Mouse (Mus musculus) limb, embryonic 12.5 days (tissue): ENCODE results near the gene Ccdc15. TPM values are rescaled to one million over a fixed set of nuclear protein-coding genes. Genes with fewer than 3 reads are reported as not detected.

Source experiments
- ATAC-seq: fragments of 200-750 bp; cut with Nextera tagmentation; 2 replicates; pipeline ENCODE4 v1.8.0; 2017; ENCODE audit warnings: low read depth, moderate TSS enrichment; ENCODE audit not compliant: insufficient number of reproducible peaks, insufficient read depth, low FRiP score, low TSS enrichment
- H3K27ac ChIP-seq: fragments of 300-500 bp; sonication (generic); 2 replicates; pipeline ENCODE4 v1.5.1; 2016; ENCODE audit warnings: mild to moderate bottlenecking, moderate library complexity
- H3K27me3 ChIP-seq: fragments of 300-500 bp; sonication (generic); 2 replicates; pipeline ENCODE4 v1.6.1; 2016; ENCODE audit warnings: mild to moderate bottlenecking, moderate library complexity
- H3K36me3 ChIP-seq: fragments of 300-500 bp; sonication (generic); 2 replicates; pipeline ENCODE4 v1.6.1; 2016; ENCODE audit warnings: mild to moderate bottlenecking, moderate library complexity
- H3K4me1 ChIP-seq: fragments of 300-500 bp; sonication (generic); replicated peaks from 2 replicates; pipeline ENCODE4 v1.6.1; 2016
- H3K4me2 ChIP-seq: fragments of 300-500 bp; sonication (generic); 2 replicates; pipeline ENCODE4 v1.6.1; 2016; ENCODE audit warnings: mild to moderate bottlenecking, moderate library complexity
- H3K4me3 ChIP-seq: fragments of 300-500 bp; sonication (generic); replicated peaks from 2 replicates; pipeline ENCODE4 v1.5.1; 2016; ENCODE audit warnings: mild to moderate bottlenecking
- H3K9ac ChIP-seq: fragments of 300-500 bp; sonication (generic); replicated peaks from 2 replicates; pipeline ENCODE4 v1.6.1; 2016; ENCODE audit warnings: mild to moderate bottlenecking, moderate library complexity
- H3K9me3 ChIP-seq: fragments of 300-500 bp; sonication (generic); 2 replicates; pipeline ENCODE4 v1.6.1; 2016; ENCODE audit warnings: mild to moderate bottlenecking, moderate library complexity
- WGBS: fragments of 180-500 bp; shearing (Covaris S2); methylation state at CpG from one replicate; pipeline ENCODE4 v1.1.7; 2016; 5-methylcytosine and 5-hydroxymethylcytosine counted together
- polyA plus RNA-seq: library from polyadenylated mRNA; unstranded; fragments of >200 nt; fragmentation: Nextera tagmentation; extraction: Ambion mirVana; gene quantifications from 2 replicates; pipeline ENCODE4 v1.2.1, GENCODE M21; 2016

The Ccdc15 gene
- polyA plus RNA-seq = 8.1 and 8.5 TPM in 2 replicates

DNA sequence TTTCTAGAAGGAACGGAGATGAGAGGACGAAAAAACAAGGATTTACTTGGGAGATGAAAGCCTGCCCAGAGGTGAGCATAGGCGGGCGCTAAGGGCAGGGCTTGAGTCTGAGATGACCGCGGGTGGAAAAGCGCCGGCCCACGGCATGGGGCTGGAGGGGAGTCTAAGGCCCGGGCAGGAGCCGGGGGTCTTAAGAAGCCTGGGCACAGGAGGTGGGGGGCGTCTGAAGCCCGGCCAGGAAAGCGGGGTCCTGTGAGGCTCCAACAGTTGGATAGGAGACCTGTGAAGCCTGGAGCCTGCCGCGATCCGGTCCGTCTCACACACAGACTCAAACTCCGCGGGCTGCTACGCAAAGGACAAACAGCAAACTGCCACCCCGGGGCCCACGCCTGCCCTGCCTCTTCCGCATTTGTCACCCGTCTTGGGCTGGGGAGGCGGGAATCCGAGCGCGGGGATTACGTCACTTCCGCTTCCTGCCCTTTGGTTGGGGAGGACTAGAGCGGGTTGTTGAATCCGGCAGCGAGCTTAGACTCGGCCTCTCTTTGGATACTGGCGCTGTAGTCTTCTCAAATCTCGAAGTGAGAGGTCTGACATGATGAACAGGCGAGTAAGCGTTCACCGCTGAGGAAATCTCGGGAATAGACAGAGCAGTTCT is at the start of gene Ccdc15:
TSS of gene Ccdc15 (minus strand) at position 445 of the 655 bp plus-strand sequence.
- Histone ChIP-seq H3K36me3 (no peaks in the 10 kb centered on the region), H3K27me3 (no peaks in the 10 kb centered on the region; the same call in 1 of the 2 replicates), H3K9ac (peak within 1 kb of the TSS; percentile 85), H3K4me1 (peaks cover 11% of the 10 kb centered on the region), H3K9me3 (no peaks in the 10 kb centered on the region), H3K27ac (peak within 1 kb of the TSS; percentile 91), H3K4me3 (peak within 1 kb of the TSS; percentile 73), H3K4me2 (peak within 1 kb of the TSS; percentile 85)
- WGBS = under 1% methylated on average over 41 of the region's 41 CpGs
- ATAC-seq = peak; percentile 98

DNA sequence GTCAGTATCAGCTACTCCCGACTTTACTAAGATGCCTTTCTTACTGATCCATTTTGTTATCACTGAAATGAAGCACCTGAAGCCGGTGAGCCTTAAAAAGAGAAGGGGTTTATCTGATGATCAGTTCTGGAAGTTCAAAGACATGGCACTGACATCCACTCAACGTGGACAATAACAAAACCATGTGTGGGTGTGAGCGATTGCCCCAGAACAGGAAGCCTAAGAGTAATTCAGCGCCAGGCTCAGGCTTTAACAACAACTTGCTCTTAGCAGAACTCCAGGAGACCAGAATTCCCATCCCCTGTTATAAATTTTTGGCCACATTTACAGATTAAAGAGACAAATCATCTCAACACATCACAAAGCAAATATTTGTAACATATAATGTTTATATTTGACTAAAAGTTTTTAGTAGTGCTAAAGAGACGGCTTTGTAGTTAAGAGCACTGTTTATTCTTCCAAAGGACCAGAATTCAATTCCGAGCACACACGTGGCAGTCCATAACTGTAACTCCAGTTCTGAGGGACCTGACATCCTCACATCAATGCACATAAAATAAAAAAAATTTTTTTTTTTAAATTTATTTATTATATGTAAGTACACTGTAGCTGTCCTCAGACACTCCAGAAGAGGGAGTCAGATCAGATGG is 45.4 kb upstream of the Ccdc15 start:
- ATAC-seq = no peak
- Histone ChIP-seq H3K4me1 (no peaks in the 10 kb centered on the region), H3K9me3 (no peaks in the 10 kb centered on the region), H3K36me3 (no peaks in the 10 kb centered on the region), H3K27ac (no peak overlapping the region), H3K27me3 (no peaks in the 10 kb centered on the region), H3K4me3 (no peak overlapping the region), H3K4me2 (no peak overlapping the region), H3K9ac (no peak overlapping the region)
- WGBS = 69% methylated on average over 8 of the region's 8 CpGs

- no peaks in the 10 kb centered on the region for H3K36me3 ChIP-seq
- H3K4me2 ChIP-seq = no peak overlapping the region
- H3K4me1 ChIP-seq = no peaks in the 10 kb centered on the region
- WGBS = 78% methylated on average over 2 of the region's 2 CpGs
- no peak overlapping the region for H3K27ac ChIP-seq
- H3K9ac ChIP-seq = no peak overlapping the region
- no peaks in the 10 kb centered on the region for H3K9me3 ChIP-seq
- no peak overlapping the region for H3K4me3 ChIP-seq
- H3K27me3 ChIP-seq = peaks cover 2% of the 10 kb centered on the region; the same call in 1 of the 2 replicates
- no peak for ATAC-seq
Observed at GRCm38 (mm10) chr9:37392071-37392470, 43.8 kb upstream of the Ccdc15 start.

DNA sequence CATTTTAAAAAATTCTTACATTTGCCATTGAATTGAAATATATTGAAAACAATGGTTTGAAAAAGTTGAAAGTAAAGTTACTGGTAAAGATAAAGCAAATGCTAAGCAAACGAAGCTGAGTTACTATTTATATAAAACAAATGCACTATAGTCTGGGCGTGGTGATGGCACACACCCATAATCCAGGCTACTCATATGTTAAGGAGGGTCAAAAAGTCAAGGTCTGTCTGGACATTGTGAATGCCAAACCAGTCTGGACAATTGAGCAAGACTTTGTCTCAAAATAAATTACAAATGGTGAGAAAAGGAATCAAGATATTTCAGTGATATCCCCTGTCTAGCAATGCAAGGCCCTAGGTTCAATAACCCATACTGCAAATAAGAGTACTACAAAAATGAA is 42.7 kb upstream of the Ccdc15 start:
- H3K4me2 ChIP-seq = no peak overlapping the region
- no peak overlapping the region for H3K9ac ChIP-seq
- peaks cover 9% of the 10 kb centered on the region for H3K27me3 ChIP-seq
- H3K36me3 ChIP-seq = no peaks in the 10 kb centered on the region
- ATAC-seq = no peak
- H3K4me1 ChIP-seq = no peaks in the 10 kb centered on the region
- no peak overlapping the region for H3K27ac ChIP-seq
- no peak overlapping the region for H3K4me3 ChIP-seq
- no peaks in the 10 kb centered on the region for H3K9me3 ChIP-seq
- 81% methylated on average over 2 of the region's 2 CpGs for WGBS

GRCm38 (mm10) chr9:37384284-37385182 is 36.3 kb upstream of the Ccdc15 start:
- Histone ChIP-seq H3K9ac (peak overlapping the region; percentile 73), H3K27ac (no peak overlapping the region), H3K36me3 (no peaks in the 10 kb centered on the region), H3K27me3 (peaks cover 47% of the 10 kb centered on the region), H3K4me2 (peak overlapping the region; percentile 84), H3K4me1 (peaks cover 12% of the 10 kb centered on the region; the same call in 1 of the 2 replicates), H3K4me3 (peak overlapping the region; percentile 47), H3K9me3 (no peaks in the 10 kb centered on the region)
- WGBS = 8% methylated on average over 54 of the region's 54 CpGs
- peak; percentile 59 for ATAC-seq

- H3K4me2 ChIP-seq = no peak overlapping the region
- no peak overlapping the region for H3K27ac ChIP-seq
- no peak overlapping the region for H3K9ac ChIP-seq
- peaks cover 12% of the 10 kb centered on the region; the same call in 1 of the 2 replicates for H3K4me1 ChIP-seq
- H3K9me3 ChIP-seq = no peaks in the 10 kb centered on the region
- peaks cover 47% of the 10 kb centered on the region for H3K27me3 ChIP-seq
- ATAC-seq = no peak
- H3K4me3 ChIP-seq = no peak overlapping the region
- 89% methylated on average over 6 of the region's 6 CpGs for WGBS
- H3K36me3 ChIP-seq = no peaks in the 10 kb centered on the region
Observed at GRCm38 (mm10) chr9:37383161-37383560, 34.9 kb upstream of the Ccdc15 start.

DNA sequence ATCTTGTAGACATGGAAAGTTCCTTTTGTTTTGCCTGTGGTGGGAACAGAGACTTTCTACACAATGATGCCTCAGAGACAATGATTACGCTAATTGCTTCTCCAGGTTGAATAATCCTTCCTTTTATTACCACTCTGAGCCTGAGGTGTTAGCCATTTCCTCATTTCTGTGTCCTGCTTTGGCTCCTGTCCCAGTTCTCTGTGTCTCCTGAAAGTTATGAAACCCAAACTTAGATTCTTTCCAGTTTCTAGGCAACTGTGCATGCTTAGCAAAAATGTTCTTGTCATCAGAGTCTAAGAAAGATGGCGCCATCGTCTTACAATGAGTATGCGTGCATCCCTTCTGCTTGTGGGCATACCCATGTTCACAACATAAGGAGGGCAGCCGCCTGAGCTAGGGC is 27.5 kb upstream of the Ccdc15 start:
- no peaks in the 10 kb centered on the region for H3K9me3 ChIP-seq
- no peak overlapping the region for H3K4me2 ChIP-seq
- H3K4me3 ChIP-seq = no peak overlapping the region
- 93% methylated on average over 5 of the region's 5 CpGs for WGBS
- H3K36me3 ChIP-seq = no peaks in the 10 kb centered on the region
- no peak overlapping the region for H3K27ac ChIP-seq
- H3K9ac ChIP-seq = no peak overlapping the region
- H3K4me1 ChIP-seq = no peaks in the 10 kb centered on the region
- no peaks in the 10 kb centered on the region for H3K27me3 ChIP-seq
- no peak for ATAC-seq

- Histone ChIP-seq H3K27me3 (0 out of 2 replicates have a peak, but pooled peaks cover 3% of the 10 kb centered on the region), H3K4me2 (no peak overlapping the region), H3K27ac (no peak overlapping the region), H3K9ac (no peak overlapping the region), H3K4me1 (no peaks in the 10 kb centered on the region), H3K4me3 (no peak overlapping the region), H3K36me3 (no peaks in the 10 kb centered on the region), H3K9me3 (no peaks in the 10 kb centered on the region)
- 78% methylated on average over 7 of the region's 7 CpGs for WGBS
- ATAC-seq = no peak
Observed at GRCm38 (mm10) chr9:37371232-37371801, 23.1 kb upstream of the Ccdc15 start.

GRCm38 (mm10) chr9:37368860-37369259 is 20.6 kb upstream of the Ccdc15 start:
- 69% methylated on average over 8 of the region's 8 CpGs for WGBS
- H3K4me1 ChIP-seq = no peaks in the 10 kb centered on the region
- H3K4me2 ChIP-seq = no peak overlapping the region
- no peak overlapping the region for H3K4me3 ChIP-seq
- H3K27ac ChIP-seq = no peak overlapping the region
- no peaks in the 10 kb centered on the region for H3K36me3 ChIP-seq
- no peak overlapping the region for H3K9ac ChIP-seq
- no peaks in the 10 kb centered on the region for H3K9me3 ChIP-seq
- 0 out of 2 replicates have a peak, but pooled peaks cover 3% of the 10 kb centered on the region for H3K27me3 ChIP-seq
- ATAC-seq = no peak

DNA sequence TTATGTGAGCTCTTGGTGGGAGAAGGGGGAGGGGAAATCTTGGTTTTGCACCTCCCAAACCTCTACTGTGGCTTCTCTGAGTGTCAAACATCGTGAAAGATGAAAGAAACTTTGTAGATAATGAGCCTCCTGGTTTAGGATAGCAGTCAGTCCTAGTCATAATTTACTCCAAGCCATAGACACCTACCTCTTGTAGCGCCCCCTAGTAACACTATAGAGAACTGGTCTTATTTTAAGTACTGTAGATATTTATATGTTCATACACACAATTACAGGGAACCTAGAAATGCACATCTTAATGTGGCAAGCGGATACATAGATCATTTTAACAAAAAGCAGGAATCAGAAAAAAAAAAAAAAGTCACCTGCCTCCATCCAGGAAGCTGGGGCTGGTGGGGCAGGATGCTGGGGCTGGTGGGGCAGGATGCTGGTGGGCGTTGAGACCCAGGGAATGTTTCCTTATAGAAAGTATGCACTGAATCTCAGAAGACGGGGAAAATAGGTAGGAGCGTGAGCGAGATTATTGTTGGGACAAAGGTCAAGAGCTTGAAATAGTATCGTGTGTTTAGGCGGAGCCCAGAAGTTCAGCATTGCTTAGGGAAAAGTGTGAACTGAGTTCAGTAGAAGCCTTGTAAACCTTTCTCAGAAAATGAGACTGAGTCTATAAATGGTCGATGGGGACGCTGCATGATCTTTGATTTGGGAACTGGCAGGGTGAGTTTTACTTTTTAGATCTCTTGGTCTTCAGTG is 20.0 kb upstream of the Ccdc15 start:
- H3K4me1 ChIP-seq = no peaks in the 10 kb centered on the region
- H3K27me3 ChIP-seq = 0 out of 2 replicates have a peak, but pooled peaks cover 3% of the 10 kb centered on the region
- no peaks in the 10 kb centered on the region for H3K9me3 ChIP-seq
- no peak overlapping the region for H3K4me2 ChIP-seq
- H3K27ac ChIP-seq = no peak overlapping the region
- no peak overlapping the region for H3K4me3 ChIP-seq
- no peaks in the 10 kb centered on the region for H3K36me3 ChIP-seq
- WGBS = 77% methylated on average over 11 of the region's 11 CpGs
- H3K9ac ChIP-seq = no peak overlapping the region
- no peak for ATAC-seq
